Mouse (Mus musculus): Measurements from ENCODE around the gene Chd2. TPM values are rescaled to one million over a fixed set of nuclear protein-coding genes. Genes with fewer than 3 reads are reported as not detected.

The Chd2 gene
- polyA plus RNA-seq (2011; ENCODE audit: insufficient read length, low read depth, missing spikeins) = 45.2 and 51.4 TPM in 2 replicates

DNA sequence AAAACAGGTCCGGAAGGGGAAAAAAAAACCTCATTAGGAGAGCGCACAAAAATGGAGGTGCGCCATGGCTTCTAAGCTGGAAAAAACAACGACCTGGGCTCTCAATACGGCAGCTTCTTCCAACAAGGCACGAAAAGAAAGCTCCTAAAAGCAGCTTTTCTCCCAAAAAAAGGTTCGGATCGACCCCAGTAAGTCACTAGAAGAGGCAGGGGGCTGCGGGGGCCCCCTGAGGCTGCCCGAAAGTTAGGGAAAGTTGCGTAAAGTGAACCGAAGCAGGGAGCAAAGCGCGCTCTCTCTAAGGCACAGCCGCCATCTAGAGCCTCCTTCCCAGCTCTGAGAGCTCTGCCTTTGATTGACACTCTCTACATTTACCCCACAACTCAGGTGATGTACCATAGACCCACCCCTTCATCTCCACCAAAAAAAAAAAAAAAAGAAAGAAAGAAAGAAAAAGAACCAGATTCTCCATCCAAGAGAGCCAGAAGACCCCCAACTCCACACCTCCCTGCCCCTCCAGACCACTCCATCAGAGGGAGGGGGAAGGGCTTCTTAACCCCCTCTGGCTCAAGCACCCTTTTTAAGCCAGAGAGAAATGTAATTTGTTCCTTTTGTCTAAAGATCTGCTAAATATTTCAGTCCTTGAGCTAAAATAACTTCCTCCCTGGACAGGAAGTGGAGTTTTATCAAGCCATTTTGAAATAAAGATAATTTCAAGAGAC is at the start of gene Chd2:
TSS of gene Chd2 (minus strand) at position 419 of the 719 bp plus-strand sequence.
- peaks cover 4% of the 10 kb centered on the region for H3K4me1 ChIP-seq (ENCODE audit: control insufficient read depth, insufficient read depth, low read length)
- H3K27ac ChIP-seq (ENCODE audit: insufficient read depth, low read length) = peak within 1 kb of the TSS; percentile 98
- H3K4me3 ChIP-seq (ENCODE audit: insufficient read depth, low read length) = peak within 1 kb of the TSS; percentile 98
- TF ChIP-seq CTCF (IDR thresholded peaks at IDR 0.05; ENCODE audit: borderline replicate concordance, insufficient read depth, low read length) = no peak
- peak; percentile 91 for TF ChIP-seq POLR2A (IDR thresholded peaks at IDR 0.05; ENCODE audit: low read depth, low read length)

DNA sequence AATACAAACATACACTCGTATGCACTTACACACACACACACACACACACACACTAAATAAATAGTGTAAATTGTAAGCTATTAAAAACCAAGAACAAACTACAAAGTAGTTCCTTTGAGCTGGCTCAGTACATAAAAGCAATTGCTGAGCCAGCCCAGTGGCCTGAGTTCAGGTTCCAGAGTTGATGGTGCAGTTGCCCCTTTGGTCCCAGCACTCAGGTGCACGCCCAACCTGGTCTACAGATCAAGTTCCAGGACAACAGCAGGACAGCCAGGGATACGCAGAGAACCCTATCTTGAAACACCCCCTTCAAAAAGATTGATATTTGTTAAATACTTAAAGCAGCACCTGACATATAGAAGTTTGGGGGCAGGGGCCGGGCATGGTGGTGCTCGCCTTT is 49.1 kb upstream of the Chd2 start:
- no peak for TF ChIP-seq POLR2A (IDR thresholded peaks at IDR 0.05; ENCODE audit: low read depth, low read length)
- no peak for TF ChIP-seq CTCF (IDR thresholded peaks at IDR 0.05; ENCODE audit: borderline replicate concordance, insufficient read depth, low read length)
- no peak overlapping the region for H3K4me3 ChIP-seq (ENCODE audit: insufficient read depth, low read length)
- no peak overlapping the region for H3K27ac ChIP-seq (ENCODE audit: insufficient read depth, low read length)
- H3K4me1 ChIP-seq (ENCODE audit: control insufficient read depth, insufficient read depth, low read length) = peaks cover 14% of the 10 kb centered on the region

DNA sequence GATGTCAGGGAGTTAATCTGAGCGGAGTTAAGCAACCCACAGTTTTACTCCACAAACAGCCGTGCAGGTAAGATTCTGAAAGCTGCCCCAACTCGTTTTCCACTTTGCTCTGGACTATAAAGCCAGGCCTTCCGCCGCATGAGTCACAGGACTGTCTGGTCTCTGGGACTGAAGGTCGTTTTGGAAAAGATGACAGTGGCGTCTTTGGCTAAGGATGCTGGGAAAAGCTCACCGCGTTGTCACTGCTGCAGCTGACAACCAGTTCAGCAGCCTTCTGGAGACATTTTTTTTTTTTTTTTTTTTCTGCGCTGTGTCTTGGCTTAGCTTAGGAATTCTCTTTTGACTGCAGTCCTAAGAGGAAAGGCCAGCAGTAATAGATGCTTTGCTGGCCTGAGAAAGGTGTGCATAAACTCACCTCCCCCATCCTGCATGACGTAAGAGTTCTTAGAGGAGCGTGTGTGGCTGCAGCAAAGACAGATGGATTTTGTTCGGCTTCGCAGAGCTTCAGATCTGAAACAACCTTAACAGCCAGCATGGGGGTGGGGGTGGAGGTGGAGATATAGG is 47.7 kb upstream of the Chd2 start:
- H3K27ac ChIP-seq (ENCODE audit: insufficient read depth, low read length) = peak overlapping the region; percentile 87
- H3K4me1 ChIP-seq (ENCODE audit: control insufficient read depth, insufficient read depth, low read length) = peaks cover 18% of the 10 kb centered on the region
- H3K4me3 ChIP-seq (ENCODE audit: insufficient read depth, low read length) = no peak overlapping the region
- TF ChIP-seq POLR2A (IDR thresholded peaks at IDR 0.05; ENCODE audit: low read depth, low read length) = peak; percentile 34; the same call in 1 of the 2 replicates
- no peak for TF ChIP-seq CTCF (IDR thresholded peaks at IDR 0.05; ENCODE audit: borderline replicate concordance, insufficient read depth, low read length)

DNA sequence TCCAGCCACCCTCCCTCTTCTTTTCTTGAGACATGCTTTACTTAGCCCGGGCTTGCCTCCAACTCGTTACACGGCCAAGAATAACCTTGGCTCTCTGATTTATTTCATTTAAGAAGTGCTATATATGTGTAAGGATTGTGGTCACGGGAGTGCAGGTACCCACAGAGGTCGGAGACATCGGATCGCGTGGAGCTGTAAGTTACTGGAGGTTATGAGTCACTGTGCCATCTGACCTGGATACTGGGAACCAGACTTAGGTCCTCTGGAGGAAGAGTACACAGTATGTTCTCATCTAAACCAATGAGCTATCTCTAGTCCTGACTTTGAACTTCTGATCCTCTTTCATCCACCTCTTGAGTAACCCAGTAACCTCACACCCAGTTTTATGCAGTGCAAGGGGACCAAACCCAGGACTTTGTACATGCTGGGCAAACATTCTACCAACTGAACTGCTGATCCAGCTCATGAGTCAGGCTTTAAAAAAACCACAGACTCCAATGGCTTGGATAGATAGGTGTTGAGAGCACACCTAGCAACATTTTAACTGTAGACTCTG is 46.8 kb upstream of the Chd2 start:
- H3K4me3 ChIP-seq (ENCODE audit: insufficient read depth, low read length) = no peak overlapping the region
- TF ChIP-seq CTCF (IDR thresholded peaks at IDR 0.05; ENCODE audit: borderline replicate concordance, insufficient read depth, low read length) (no peak), POLR2A (IDR thresholded peaks at IDR 0.05; ENCODE audit: low read depth, low read length) (no peak)

DNA sequence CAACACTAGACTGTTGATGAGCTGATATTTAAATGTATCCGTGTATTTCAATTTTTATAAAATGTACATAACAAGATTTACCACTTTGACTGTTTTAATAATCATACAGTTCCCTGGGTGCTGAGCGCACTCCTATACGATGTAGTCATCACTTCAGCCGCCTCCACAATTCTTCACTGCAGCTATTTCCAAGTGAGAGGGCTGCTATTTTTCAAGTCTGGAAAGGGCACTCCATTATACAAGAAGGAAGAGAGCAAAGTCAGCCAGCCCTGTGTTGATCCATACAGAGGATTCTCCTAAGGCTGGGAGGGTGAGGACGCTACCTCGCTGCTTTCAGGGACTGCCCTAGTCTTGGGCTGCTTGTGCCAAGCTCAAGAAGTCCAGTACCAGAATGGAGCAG is 45.1 kb upstream of the Chd2 start:
- TF ChIP-seq CTCF (IDR thresholded peaks at IDR 0.05; ENCODE audit: borderline replicate concordance, insufficient read depth, low read length) (no peak), POLR2A (IDR thresholded peaks at IDR 0.05; ENCODE audit: low read depth, low read length) (no peak)
- Histone ChIP-seq H3K4me1 (ENCODE audit: control insufficient read depth, insufficient read depth, low read length) (peaks cover 22% of the 10 kb centered on the region), H3K4me3 (ENCODE audit: insufficient read depth, low read length) (no peak overlapping the region), H3K27ac (ENCODE audit: insufficient read depth, low read length) (peak overlapping the region; percentile 95)

More for the DNA sequence above, 46.8 kb upstream of the Chd2 start:
- H3K27ac ChIP-seq (ENCODE audit: insufficient read depth, low read length) = peak overlapping the region; percentile 87
- peaks cover 22% of the 10 kb centered on the region for H3K4me1 ChIP-seq (ENCODE audit: control insufficient read depth, insufficient read depth, low read length)

DNA sequence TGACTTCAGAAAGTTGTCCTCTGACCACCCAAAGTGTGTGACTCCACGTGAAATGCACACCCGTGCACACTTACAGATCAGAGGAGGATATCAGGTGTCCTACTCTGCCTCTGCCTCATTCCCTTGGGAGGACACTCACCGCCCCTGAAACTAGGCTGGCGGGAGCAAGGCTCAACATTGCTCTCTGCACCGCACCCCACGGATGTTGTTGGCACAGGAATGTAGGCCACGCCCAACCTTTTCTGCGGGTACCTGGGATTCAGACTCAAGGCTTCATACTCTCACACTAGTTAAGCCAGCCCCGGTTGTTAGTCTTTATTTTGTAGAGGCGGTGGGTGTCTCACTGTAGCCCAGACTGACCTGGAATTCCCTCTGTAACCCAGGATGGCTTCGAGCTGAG is 44.6 kb upstream of the Chd2 start:
- peak overlapping the region; percentile 33; the same call in 1 of the 2 replicates for H3K27ac ChIP-seq (ENCODE audit: insufficient read depth, low read length)

DNA sequence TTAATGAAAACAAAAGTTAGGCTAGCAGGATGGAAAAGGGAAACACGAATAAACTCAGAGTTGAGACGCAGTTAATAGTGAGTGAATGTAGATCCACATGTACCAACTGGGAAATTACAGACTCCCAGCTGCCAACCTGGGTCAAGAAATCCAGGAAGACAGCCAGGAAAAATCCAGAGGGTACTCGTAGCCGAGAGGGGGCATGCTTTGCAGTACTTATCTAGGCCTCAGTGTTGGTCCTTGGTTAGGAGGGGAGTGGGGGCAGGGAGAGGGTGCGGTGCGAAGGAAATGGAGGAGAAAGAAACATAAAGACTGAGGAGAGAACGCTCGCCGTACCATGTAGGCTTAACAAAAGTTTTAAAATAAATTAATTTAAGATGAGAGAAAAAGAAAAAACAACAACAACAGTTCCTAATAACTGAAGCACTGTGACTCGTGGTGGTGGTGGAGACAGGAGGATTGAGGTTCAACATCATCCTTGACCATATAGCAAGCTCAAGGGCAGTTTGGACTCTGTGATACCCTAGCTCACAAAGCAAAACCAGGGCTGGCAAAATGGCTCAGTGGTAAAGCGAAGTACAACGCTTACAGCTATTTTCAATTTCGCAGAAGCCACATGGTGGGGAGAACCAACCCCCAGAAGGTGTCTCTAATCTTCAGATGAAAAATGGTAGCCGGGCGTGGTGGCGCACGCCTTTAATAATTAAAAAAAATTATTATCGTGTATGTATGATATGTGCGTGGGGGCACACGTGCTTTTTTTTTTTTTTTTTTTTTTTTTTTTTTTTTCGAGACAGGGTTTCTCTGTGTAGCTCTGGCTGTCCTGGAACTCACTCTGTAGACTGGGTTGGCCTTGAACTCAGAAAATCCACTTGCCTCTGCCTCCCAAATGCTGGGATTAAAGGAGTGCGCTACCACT is 43.7 kb upstream of the Chd2 start:
- Histone ChIP-seq H3K27ac (ENCODE audit: insufficient read depth, low read length) (peak overlapping the region; percentile 74), H3K4me1 (ENCODE audit: control insufficient read depth, insufficient read depth, low read length) (peaks cover 22% of the 10 kb centered on the region), H3K4me3 (ENCODE audit: insufficient read depth, low read length) (no peak overlapping the region)
- TF ChIP-seq CTCF (IDR thresholded peaks at IDR 0.05; ENCODE audit: borderline replicate concordance, insufficient read depth, low read length) = no peak
- no peak for TF ChIP-seq POLR2A (IDR thresholded peaks at IDR 0.05; ENCODE audit: low read depth, low read length)

More for the DNA sequence above, 44.6 kb upstream of the Chd2 start:
- H3K4me1 ChIP-seq (ENCODE audit: control insufficient read depth, insufficient read depth, low read length) = peaks cover 22% of the 10 kb centered on the region
- no peak overlapping the region for H3K4me3 ChIP-seq (ENCODE audit: insufficient read depth, low read length)
- TF ChIP-seq POLR2A (IDR thresholded peaks at IDR 0.05; ENCODE audit: low read depth, low read length) (no peak), CTCF (IDR thresholded peaks at IDR 0.05; ENCODE audit: borderline replicate concordance, insufficient read depth, low read length) (no peak)

DNA sequence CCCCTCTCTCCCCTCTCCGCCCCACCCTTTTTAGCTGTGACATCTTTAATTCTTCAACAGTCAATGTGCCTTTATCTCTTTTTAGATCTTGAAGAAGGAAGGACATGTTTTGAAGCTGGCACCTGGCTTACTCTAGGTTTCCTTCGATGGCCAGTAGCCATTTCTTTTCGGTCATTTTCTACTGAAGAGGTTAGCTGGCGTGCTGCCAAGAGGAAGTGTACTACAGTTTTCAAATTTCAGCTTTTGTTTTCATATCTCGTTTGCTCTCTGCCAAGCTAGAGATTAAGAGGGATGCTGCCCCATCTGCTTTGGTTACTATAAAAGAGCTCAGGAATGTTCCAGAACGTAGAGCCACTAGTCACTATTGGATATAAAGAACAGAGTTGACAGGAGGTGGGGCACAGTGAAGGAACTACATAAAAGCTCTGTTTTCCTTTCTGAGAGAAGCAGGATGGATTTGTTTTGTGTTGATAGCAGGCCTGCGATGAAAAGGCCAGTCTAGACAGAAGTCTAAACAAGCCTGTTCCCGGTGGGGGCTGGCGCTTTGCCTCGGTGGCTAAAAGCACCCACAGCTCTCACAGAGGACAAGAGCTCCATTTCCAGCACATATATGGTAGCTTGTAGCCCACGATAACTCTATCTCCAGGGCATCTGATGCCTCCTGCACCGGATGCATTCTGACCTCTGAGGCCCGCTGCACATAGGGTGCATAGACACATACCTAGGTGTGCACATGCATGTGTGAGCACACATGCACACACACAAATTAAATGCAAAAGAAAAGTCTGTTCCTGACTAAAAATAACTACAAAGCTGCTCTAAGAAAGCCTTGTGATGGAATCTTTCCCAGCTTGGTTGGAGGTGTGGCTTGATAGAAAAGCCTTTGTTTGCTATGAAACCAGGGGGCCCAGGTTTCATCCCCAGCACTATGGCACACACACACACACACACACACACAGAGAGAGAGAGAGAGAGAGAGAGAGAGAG is 42.7 kb upstream of the Chd2 start:
- H3K4me3 ChIP-seq (ENCODE audit: insufficient read depth, low read length) = no peak overlapping the region
- peaks cover 19% of the 10 kb centered on the region for H3K4me1 ChIP-seq (ENCODE audit: control insufficient read depth, insufficient read depth, low read length)
- peak overlapping the region; percentile 74 for H3K27ac ChIP-seq (ENCODE audit: insufficient read depth, low read length)
- TF ChIP-seq POLR2A (IDR thresholded peaks at IDR 0.05; ENCODE audit: low read depth, low read length) = no peak
- TF ChIP-seq CTCF (IDR thresholded peaks at IDR 0.05; ENCODE audit: borderline replicate concordance, insufficient read depth, low read length) = no peak

Data from embryonic fibroblast, embryonic 13.5 days (primary cell).